Mouse (Mus musculus): Measurements from ENCODE around the gene Ninj1. TPM values are rescaled to one million over a fixed set of nuclear protein-coding genes. Genes with fewer than 3 reads are reported as not detected.

Ninj1 gene
- total RNA-seq, 2 experiments from 2014 or later = 101 to 109 TPM

- no peak for DNase-seq (ENCODE audit: low spot score)
- intact Hi-C loops (cut with DNase I) = no loop called here
Observed at GRCm38 (mm10) chr13:49192156-49192855, 5.0 kb downstream of the Ninj1 start.

GRCm38 (mm10) chr13:49193650-49194049, 6.4 kb downstream of the Ninj1 start:
- no peak for DNase-seq (ENCODE audit: low spot score)
- intact Hi-C loops (cut with DNase I) = no loop called here

GRCm38 (mm10) chr13:49194811-49195210, 7.5 kb downstream of the Ninj1 start:
- intact Hi-C loops (cut with DNase I) = no loop called here
- DNase-seq (ENCODE audit: low spot score) = no peak

GRCm38 (mm10) chr13:49195651-49196050, 8.4 kb downstream of the Ninj1 start:
- DNase-seq (ENCODE audit: low spot score) = no peak
- intact Hi-C loops (cut with DNase I) = no loop called here

- intact Hi-C loops (cut with DNase I) = no loop called here
- DNase-seq (ENCODE audit: low spot score) = no peak
Observed at GRCm38 (mm10) chr13:49196211-49196610, 8.9 kb downstream of the Ninj1 start.

- DNase-seq (ENCODE audit: low spot score) = no peak
- intact Hi-C loops (cut with DNase I) = no loop called here
Observed at GRCm38 (mm10) chr13:49196766-49197165, 9.5 kb downstream of the Ninj1 start.

- DNase-seq (ENCODE audit: low spot score) = no peak
- intact Hi-C loops (cut with DNase I) = no loop called here
Observed at GRCm38 (mm10) chr13:49198734-49199133, 11.4 kb downstream of the Ninj1 start.

- DNase-seq (ENCODE audit: low spot score) = no peak
- intact Hi-C loops (cut with DNase I) = no loop called here
Observed at GRCm38 (mm10) chr13:49199891-49200290, 12.6 kb downstream of the Ninj1 start.

GRCm38 (mm10) chr13:49200688-49201087, 13.4 kb downstream of the Ninj1 start:
- intact Hi-C loops (cut with DNase I) = no loop called here
- no peak for DNase-seq (ENCODE audit: low spot score)

- intact Hi-C loops (cut with DNase I) = no loop called here
Observed at GRCm38 (mm10) chr13:49202556-49202955, 15.3 kb downstream of the Ninj1 start.

GRCm38 (mm10) chr13:49205381-49205998, 18.2 kb downstream of the Ninj1 start:
- intact Hi-C loops (cut with DNase I) = loop anchor here (2.0 kb wide), 1 partner anchor 33 kb away; no protein-coding TSS in a partner anchor
- DNase-seq (ENCODE audit: low spot score) = peak; percentile 59

More at GRCm38 (mm10) chr13:49202556-49202955, 15.3 kb downstream of the Ninj1 start:
- no peak for DNase-seq (ENCODE audit: low spot score)

- no peak for DNase-seq (ENCODE audit: low spot score)
- intact Hi-C loops (cut with DNase I) = no loop called here
Observed at GRCm38 (mm10) chr13:49206341-49206740, 19.1 kb downstream of the Ninj1 start.

GRCm38 (mm10) chr13:49209306-49209705, 22.0 kb downstream of the Ninj1 start:
- DNase-seq (ENCODE audit: low spot score) = no peak
- intact Hi-C loops (cut with DNase I) = no loop called here

- DNase-seq (ENCODE audit: low spot score) = no peak
- intact Hi-C loops (cut with DNase I) = loop anchor here (10.0 kb wide), 1 partner anchor 442 kb away; the partner anchor contains the start of genes Cenpp and Nol8
Observed at GRCm38 (mm10) chr13:49212711-49213500, 25.6 kb downstream of the Ninj1 start.

- peak; percentile 39 for DNase-seq (ENCODE audit: low spot score)
- intact Hi-C loops (cut with DNase I) = loop anchor here (10.0 kb wide), 1 partner anchor 441 kb away; the partner anchor contains the start of genes Cenpp and Nol8
Observed at GRCm38 (mm10) chr13:49213531-49213932, 26.2 kb downstream of the Ninj1 start.

GRCm38 (mm10) chr13:49214454-49214853, 27.2 kb downstream of the Ninj1 start:
- intact Hi-C loops (cut with DNase I) = loop anchor here (10.0 kb wide), 1 partner anchor 440 kb away; the partner anchor contains the start of genes Cenpp and Nol8
- no peak for DNase-seq (ENCODE audit: low spot score)

- intact Hi-C loops (cut with DNase I) = loop anchor here (10.0 kb wide), 1 partner anchor 440 kb away; the partner anchor contains the start of genes Cenpp and Nol8
- no peak for DNase-seq (ENCODE audit: low spot score)
Observed at GRCm38 (mm10) chr13:49215128-49215503, 27.8 kb downstream of the Ninj1 start.

GRCm38 (mm10) chr13:49215504-49216219, 28.4 kb downstream of the Ninj1 start, which contains the start of gene Card19:
Card19 (minus strand) TSS chr13:49216037.
- intact Hi-C loops (cut with DNase I) = loop anchor here (10.0 kb wide), 1 partner anchor 439 kb away; the partner anchor contains the start of genes Cenpp and Nol8
- peak; percentile 93 for DNase-seq (ENCODE audit: low spot score)

GRCm38 (mm10) chr13:49216220-49216552, 28.9 kb downstream of the Ninj1 start:
- intact Hi-C loops (cut with DNase I) = loop anchor here (10.0 kb wide), 1 partner anchor 439 kb away; the partner anchor contains the start of genes Cenpp and Nol8
- DNase-seq (ENCODE audit: low spot score) = no peak

All from heart, postnatal 25 days (tissue).